Mouse (Mus musculus): ENCODE data around the gene Plxnd1.

The Plxnd1 gene

GRCm38 (mm10) chr6:115957681-115958080, 37.1 kb downstream of the Plxnd1 start:
- no peak for DNase-seq (ENCODE audit: low read depth, low spot score)

GRCm38 (mm10) chr6:115956922-115957601, 37.7 kb downstream of the Plxnd1 start:
- no peak for DNase-seq (ENCODE audit: low read depth, low spot score)

DNA sequence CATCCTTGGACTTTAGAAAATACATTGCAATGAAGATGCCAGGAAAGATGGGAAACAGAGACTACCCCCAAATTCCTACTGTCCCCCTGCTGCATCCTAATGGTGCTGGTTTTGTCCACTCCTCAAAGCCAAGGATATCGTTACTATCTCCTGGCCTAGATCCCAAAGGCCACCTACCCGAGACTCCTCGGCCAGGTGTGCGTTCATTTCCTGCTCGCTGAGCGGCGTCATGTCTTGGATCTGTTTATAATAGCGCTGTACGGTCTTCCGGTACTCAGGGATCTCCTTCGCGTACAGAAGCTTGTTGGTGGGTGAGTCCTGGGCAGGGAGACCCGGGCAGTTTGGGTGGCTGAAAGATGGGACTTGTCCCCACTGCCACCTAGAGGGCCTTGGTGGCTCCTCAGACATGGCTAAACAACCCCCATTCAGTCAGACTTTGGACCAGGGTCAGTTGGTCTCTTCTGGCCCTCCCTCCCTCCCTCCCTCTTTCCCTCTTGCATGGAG, 38.3 kb downstream of the Plxnd1 start:
- no peak for DNase-seq (ENCODE audit: low read depth, low spot score)

GRCm38 (mm10) chr6:115955664-115956063, 39.1 kb downstream of the Plxnd1 start:
- DNase-seq (ENCODE audit: low read depth, low spot score): no peak

DNA sequence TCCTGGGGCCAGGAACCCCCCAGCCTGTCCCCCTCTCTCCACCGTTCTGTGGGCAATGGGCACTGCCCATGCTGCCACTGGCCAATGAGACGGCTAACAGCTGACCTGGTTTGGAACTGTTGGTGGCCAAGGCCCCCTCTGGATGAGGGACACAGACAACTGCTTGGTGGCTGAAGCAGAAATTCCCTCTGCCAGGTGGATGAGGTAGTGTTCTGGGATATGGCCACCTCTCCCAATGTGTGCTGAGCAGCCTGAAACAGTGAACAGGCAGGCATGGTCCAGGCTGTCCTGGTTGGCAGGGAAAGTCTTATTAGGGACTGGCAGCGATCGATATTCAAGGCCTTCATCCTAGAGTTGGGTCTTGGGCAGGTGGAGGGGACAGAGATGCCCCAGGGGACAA, 39.6 kb downstream of the Plxnd1 start:
- no peak for DNase-seq (ENCODE audit: low read depth, low spot score)

GRCm38 (mm10) chr6:115954506-115955074, 40.2 kb downstream of the Plxnd1 start:
- no peak for DNase-seq (ENCODE audit: low read depth, low spot score)

DNA sequence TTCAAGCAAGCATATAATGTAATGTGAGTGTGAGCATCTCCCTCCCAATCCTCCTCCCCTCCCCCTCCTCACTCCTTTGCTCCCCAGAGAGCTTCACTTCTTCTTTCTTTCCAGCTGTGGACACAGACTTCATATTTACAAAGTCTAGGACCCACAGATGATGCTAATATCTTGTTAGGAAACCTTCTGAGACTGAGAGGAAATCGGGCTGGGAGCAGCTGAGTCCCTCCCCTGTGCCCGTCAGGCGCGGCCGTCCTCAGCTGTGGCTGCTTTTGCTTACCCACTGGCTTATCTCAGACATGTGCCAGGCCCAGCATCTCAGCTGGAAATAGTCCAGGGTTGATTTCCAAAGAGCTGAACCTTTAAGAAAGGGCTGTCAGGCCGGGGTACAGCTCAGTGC, 48.4 kb downstream of the Plxnd1 start:
- DNase-seq (ENCODE audit: low read depth, low spot score): no peak

- peak; percentile 43 for DNase-seq (ENCODE audit: low read depth, low spot score)
Observed at GRCm38 (mm10) chr6:115945633-115946032, 49.2 kb downstream of the Plxnd1 start.

- DNase-seq (ENCODE audit: low read depth, low spot score): no peak
Observed at GRCm38 (mm10) chr6:115944638-115945037, 50.2 kb downstream of the Plxnd1 start, which contains the start of gene H1foo. H1foo (plus strand) TSS chr6:115944938.

DNA sequence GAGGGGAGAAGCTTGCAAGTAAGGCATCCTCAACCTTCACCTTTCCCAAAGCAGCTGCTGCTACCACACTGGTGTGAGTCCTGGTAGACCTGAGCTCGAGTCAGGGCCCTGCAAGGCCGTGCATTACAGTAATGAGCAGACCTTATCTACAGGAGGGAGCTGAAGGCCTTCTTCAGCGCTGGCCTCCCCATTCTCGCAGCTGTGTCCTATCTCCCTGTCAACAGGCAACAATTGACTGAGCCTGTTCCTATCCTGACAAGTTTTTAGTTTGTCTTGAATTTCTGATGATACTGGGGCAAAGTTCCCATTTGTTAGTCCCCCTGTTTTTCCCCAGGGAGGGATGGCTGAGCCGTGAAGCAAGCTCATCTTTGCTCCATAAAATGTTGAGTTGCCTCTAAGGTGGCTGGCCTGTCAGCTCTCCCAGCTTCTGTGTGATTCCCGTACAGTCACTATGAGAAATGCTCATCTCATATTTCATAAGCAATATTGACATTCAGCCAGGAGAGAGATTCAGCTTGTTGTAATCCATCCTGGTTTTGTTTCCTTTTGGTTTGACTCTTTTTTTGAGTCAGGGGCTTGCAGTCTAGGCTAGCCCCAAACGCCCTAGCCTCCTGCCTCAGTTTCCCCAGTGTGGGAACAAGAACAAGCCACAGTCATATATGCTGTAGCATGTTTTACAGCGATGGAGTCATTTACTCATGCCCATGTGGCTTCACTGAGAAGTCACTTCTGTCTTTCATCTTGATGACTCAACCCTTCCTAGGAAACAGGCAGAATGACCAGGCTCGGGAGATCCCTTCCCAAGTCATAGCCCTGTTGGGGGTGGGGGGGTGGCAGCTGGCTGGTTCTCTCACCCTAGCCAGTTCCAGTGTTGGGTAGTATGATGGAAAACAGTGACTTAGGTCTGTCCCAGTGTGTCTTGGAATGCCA, 51.0 kb downstream of the Plxnd1 start:
- no peak for DNase-seq (ENCODE audit: low read depth, low spot score)

- DNase-seq (ENCODE audit: low read depth, low spot score): no peak
Observed at GRCm38 (mm10) chr6:115941128-115941527, 53.7 kb downstream of the Plxnd1 start.

- DNase-seq (ENCODE audit: low read depth, low spot score): no peak
Observed at GRCm38 (mm10) chr6:115940603-115941002, 54.2 kb downstream of the Plxnd1 start.

GRCm38 (mm10) chr6:115938798-115939197, 56.0 kb downstream of the Plxnd1 start:
- no peak for DNase-seq (ENCODE audit: low read depth, low spot score)

GRCm38 (mm10) chr6:115938011-115938410, 56.8 kb downstream of the Plxnd1 start:
- DNase-seq (ENCODE audit: low read depth, low spot score): no peak

- no peak for DNase-seq (ENCODE audit: low read depth, low spot score)
Observed at GRCm38 (mm10) chr6:115935544-115935943, 59.3 kb downstream of the Plxnd1 start.

GRCm38 (mm10) chr6:115932391-115932790, 62.4 kb downstream of the Plxnd1 start:
- DNase-seq (ENCODE audit: low read depth, low spot score): no peak

DNA sequence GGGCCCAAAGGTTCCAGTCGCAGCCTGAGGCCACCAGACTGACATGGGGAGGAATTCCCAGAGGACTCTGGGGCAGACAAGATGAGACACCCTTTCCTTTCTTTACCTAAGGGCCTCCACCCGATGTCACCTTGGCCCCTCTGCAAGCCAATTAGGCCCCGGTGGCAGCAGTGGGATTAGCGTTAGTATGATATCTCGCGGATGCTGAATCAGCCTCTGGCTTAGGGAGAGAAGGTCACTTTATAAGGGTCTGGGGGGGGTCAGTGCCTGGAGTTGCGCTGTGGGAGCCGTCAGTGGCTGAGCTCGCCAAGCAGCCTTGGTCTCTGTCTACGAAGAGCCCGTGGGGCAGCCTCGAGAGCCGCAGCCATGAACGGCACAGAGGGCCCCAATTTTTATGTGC, 63.2 kb downstream of the Plxnd1 start, which contains the start of gene Rho:
TSS of gene Rho (plus strand) at position 110 of the 400 bp plus-strand sequence.
- no peak for DNase-seq (ENCODE audit: low read depth, low spot score)

DNA sequence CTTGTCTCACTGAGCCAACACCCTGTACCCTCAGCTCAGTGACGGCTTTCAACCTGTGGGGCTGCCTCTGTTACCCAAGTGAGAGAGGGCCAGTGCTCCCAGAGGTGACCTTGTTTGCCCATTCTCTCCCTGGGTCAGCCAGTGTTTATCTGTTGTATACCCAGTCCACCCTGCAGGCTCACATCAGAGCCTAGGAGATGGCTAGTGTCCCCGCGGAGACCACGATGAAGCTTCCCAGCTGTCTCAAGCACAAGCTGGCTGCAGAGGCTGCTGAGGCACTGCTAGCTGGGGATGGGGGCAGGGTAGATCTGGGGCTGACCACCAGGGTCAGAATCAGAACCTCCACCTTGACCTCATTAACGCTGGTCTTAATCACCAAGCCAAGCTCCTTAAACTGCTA, 64.8 kb downstream of the Plxnd1 start:
- no peak for DNase-seq (ENCODE audit: low read depth, low spot score)

GRCm38 (mm10) chr6:115927292-115928242, 67.2 kb downstream of the Plxnd1 start:
- no peak for DNase-seq (ENCODE audit: low read depth, low spot score)

DNA sequence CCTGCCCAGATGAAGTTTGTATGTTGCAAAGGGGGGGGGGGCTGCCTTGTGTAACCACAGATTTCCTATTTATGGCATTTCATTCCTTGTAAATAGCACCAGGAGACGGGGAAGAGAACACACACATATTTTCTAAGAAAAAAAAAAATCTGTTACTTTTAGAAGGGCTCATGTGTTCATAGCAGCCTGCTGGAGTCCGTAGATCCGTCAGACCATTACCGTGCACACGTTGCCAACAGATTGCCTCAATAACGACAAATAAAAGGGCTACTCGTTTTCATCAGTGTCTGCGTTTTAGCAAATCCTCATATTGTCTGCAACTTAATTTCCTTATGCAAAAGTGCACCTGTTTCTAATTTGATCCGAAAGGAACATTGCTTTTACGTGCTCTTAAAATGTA, 68.4 kb downstream of the Plxnd1 start:
- DNase-seq (ENCODE audit: low read depth, low spot score): no peak

DNA sequence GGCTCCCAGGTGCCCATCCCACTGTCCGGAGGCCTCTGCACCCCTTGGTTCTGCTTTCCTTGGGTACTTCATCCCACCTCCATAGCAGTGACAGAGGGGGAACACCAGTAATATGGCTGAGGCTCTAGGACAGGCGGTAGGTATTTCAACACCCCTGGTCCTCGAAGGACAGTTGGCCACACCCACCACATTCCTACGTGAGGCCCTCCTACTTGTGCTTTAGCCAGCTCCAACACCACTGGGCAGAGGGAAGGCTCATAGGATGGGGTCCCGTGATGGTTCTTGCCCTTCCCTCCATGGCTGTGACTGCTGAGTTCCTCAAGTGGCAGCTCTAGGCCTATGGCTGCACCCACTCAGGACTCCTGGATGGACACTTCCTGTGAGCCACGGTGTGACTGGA, 70.0 kb downstream of the Plxnd1 start:
- no peak for DNase-seq (ENCODE audit: low read depth, low spot score)

All from CD4-positive helper T cell, adult 2 months (primary cell).